Mouse (Mus musculus): ENCODE results near the gene Kcnh7. TPM values are rescaled to one million over a fixed set of nuclear protein-coding genes. Genes with fewer than 3 reads are reported as not detected.
"Not testable (repeated sequence)": the region's sequence is repeated elsewhere in the genome, so short reads cannot be mapped to it uniquely, and the experiment has no call there.

Kcnh7 gene
- polyA plus RNA-seq, 1 experiment = 7.5 TPM

- peak; percentile 96 for DNase-seq (ENCODE audit: low read depth)
- no peak for TF ChIP-seq POLR2A (IDR thresholded peaks at IDR 0.05; ENCODE audit: borderline replicate concordance, extremely low read depth, insufficient read depth, insufficient read length, poor library complexity, severe bottlenecking)
- no peak for TF ChIP-seq CTCF (IDR thresholded peaks at IDR 0.05; ENCODE audit: borderline replicate concordance, extremely low read depth, insufficient read depth, insufficient read length)
Measured at GRCm38 (mm10) chr2:62808813-62809212, 375.3 kb downstream of the Kcnh7 start.

DNA sequence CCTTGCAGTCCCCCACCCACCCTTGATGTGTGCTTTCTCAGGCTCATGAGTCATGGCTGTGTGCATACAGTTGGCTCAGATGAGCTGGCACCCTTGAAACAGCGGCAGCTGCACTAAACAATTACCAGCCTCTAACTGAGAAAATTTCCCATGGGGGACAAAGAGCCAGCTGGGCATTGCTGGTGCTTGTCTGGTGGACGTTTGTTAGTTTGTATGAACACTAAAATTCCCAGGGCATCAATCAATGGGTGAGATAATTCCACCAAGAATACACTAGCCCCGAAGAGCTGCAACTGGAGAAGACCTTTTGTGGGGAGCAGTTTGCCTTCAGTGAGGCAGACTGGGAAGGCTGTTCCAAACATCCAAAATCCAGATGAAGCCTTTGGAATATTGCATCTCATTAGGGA is 376.6 kb downstream of the Kcnh7 start:
- peak; percentile 98 for DNase-seq (ENCODE audit: low read depth)
- TF ChIP-seq CTCF (IDR thresholded peaks at IDR 0.05; ENCODE audit: borderline replicate concordance, extremely low read depth, insufficient read depth, insufficient read length) = no peak
- no peak for TF ChIP-seq POLR2A (IDR thresholded peaks at IDR 0.05; ENCODE audit: borderline replicate concordance, extremely low read depth, insufficient read depth, insufficient read length, poor library complexity, severe bottlenecking)

GRCm38 (mm10) chr2:62806931-62807330 is 377.2 kb downstream of the Kcnh7 start:
- TF ChIP-seq CTCF (IDR thresholded peaks at IDR 0.05; ENCODE audit: borderline replicate concordance, extremely low read depth, insufficient read depth, insufficient read length) = no peak
- peak; percentile 62 for DNase-seq (ENCODE audit: low read depth)

- TF ChIP-seq CTCF (IDR thresholded peaks at IDR 0.05; ENCODE audit: borderline replicate concordance, extremely low read depth, insufficient read depth, insufficient read length) (no peak), POLR2A (IDR thresholded peaks at IDR 0.05; ENCODE audit: borderline replicate concordance, extremely low read depth, insufficient read depth, insufficient read length, poor library complexity, severe bottlenecking) (no peak)
- DNase-seq (ENCODE audit: low read depth) = no peak
Measured at GRCm38 (mm10) chr2:62804030-62804429, 380.1 kb downstream of the Kcnh7 start.

- no peak for DNase-seq (ENCODE audit: low read depth)
- TF ChIP-seq POLR2A (IDR thresholded peaks at IDR 0.05; ENCODE audit: borderline replicate concordance, extremely low read depth, insufficient read depth, insufficient read length, poor library complexity, severe bottlenecking) = no peak
Measured at GRCm38 (mm10) chr2:62784460-62785038, 399.5 kb downstream of the Kcnh7 start.

GRCm38 (mm10) chr2:62746256-62746655 is 437.8 kb downstream of the Kcnh7 start:
- TF ChIP-seq CTCF (IDR thresholded peaks at IDR 0.05; ENCODE audit: borderline replicate concordance, extremely low read depth, insufficient read depth, insufficient read length) (no peak), POLR2A (IDR thresholded peaks at IDR 0.05; ENCODE audit: borderline replicate concordance, extremely low read depth, insufficient read depth, insufficient read length, poor library complexity, severe bottlenecking) (no peak)
- DNase-seq (ENCODE audit: low read depth) = no peak

DNA sequence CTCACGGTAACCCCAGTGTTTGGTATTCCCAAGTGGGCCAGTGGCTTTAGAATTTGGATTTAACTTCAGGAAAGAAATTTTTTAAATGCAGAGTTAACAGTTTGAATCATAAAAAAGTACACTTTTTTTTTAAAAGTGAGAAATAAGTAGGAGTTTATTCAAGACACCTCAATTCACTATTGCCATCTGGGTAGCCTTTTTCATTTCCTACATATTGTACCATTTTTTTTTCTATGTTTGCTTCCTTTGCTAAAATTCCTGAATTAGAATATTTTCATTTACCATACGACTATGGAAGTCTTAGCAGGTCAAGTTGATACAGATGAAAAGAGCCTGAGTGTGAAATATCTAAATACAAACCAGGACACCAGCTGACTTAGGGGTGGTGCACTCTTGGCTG is 441.0 kb downstream of the Kcnh7 start:
- no peak for TF ChIP-seq POLR2A (IDR thresholded peaks at IDR 0.05; ENCODE audit: borderline replicate concordance, extremely low read depth, insufficient read depth, insufficient read length, poor library complexity, severe bottlenecking)
- TF ChIP-seq CTCF (IDR thresholded peaks at IDR 0.05; ENCODE audit: borderline replicate concordance, extremely low read depth, insufficient read depth, insufficient read length) = no peak
- DNase-seq (ENCODE audit: low read depth) = no peak

DNA sequence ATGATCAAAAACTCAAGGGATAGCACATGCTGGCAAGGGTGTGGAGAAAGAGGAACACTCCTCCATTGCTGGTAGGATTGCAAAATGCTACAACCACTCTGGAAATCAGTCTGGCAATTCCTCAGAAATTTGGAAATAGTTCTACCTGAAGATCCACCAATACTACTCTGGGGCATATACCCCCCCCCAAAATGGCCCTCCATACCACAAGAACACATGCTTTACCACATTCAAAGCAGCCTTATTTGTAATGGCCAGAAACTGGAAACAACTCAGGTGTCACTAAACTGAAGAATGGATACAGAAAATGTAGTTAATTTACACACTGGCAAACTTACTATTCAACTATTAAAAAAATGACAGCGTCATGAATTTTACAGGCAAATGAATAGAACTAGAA is 453.4 kb downstream of the Kcnh7 start:
- no peak for DNase-seq (ENCODE audit: low read depth)

GRCm38 (mm10) chr2:62727732-62728131 is 456.4 kb downstream of the Kcnh7 start:
- TF ChIP-seq POLR2A (IDR thresholded peaks at IDR 0.05; ENCODE audit: borderline replicate concordance, extremely low read depth, insufficient read depth, insufficient read length, poor library complexity, severe bottlenecking) = no peak
- no peak for DNase-seq (ENCODE audit: low read depth)

More for the DNA sequence above, 453.4 kb downstream of the Kcnh7 start:
- no peak for TF ChIP-seq POLR2A (IDR thresholded peaks at IDR 0.05; ENCODE audit: borderline replicate concordance, extremely low read depth, insufficient read depth, insufficient read length, poor library complexity, severe bottlenecking)
- TF ChIP-seq CTCF (IDR thresholded peaks at IDR 0.05; ENCODE audit: borderline replicate concordance, extremely low read depth, insufficient read depth, insufficient read length) = no peak

DNA sequence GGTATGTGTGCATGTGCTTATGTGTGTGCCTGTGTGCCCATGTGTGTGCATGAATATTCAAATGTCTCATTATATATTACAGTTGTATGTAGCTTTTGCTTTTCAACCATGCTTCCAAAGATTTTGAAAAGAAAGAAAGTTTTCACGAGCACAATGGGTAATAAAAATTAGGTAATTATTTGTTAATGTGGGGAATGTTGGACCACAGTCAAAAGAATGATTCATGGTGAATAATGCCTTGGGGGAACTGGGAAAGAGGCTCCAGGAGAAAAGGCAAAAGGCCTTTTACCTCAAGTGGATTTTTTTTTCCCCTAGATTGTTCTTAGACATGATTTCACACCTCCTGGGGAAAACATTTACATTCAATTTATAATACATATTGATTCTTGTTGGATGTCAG is 458.1 kb downstream of the Kcnh7 start:
- no peak for TF ChIP-seq POLR2A (IDR thresholded peaks at IDR 0.05; ENCODE audit: borderline replicate concordance, extremely low read depth, insufficient read depth, insufficient read length, poor library complexity, severe bottlenecking)
- TF ChIP-seq CTCF (IDR thresholded peaks at IDR 0.05; ENCODE audit: borderline replicate concordance, extremely low read depth, insufficient read depth, insufficient read length) = no peak
- DNase-seq (ENCODE audit: low read depth) = no peak

DNA sequence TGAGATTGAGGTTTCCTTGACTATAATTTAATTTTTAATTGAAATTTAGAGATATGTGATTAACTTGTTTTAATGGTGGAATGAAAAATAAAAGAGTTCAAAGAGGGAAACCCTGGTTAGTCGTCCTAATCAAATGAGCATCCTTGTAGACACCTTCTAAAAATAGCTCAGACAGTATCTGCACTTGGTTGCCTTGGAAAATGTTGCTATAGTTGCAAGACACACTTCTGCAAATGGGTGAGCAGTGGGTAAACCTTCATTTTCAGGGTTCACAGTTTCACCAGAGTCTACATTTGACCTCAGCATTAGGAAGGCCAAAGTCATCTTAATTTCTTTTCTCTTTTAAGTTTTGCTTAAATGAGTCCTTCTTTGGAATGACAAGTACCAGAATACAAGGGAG is 465.7 kb downstream of the Kcnh7 start:
- TF ChIP-seq POLR2A (IDR thresholded peaks at IDR 0.05; ENCODE audit: borderline replicate concordance, extremely low read depth, insufficient read depth, insufficient read length, poor library complexity, severe bottlenecking) (no peak), CTCF (IDR thresholded peaks at IDR 0.05; ENCODE audit: borderline replicate concordance, extremely low read depth, insufficient read depth, insufficient read length) (no peak)
- peak; percentile 58 for DNase-seq (ENCODE audit: low read depth)

DNA sequence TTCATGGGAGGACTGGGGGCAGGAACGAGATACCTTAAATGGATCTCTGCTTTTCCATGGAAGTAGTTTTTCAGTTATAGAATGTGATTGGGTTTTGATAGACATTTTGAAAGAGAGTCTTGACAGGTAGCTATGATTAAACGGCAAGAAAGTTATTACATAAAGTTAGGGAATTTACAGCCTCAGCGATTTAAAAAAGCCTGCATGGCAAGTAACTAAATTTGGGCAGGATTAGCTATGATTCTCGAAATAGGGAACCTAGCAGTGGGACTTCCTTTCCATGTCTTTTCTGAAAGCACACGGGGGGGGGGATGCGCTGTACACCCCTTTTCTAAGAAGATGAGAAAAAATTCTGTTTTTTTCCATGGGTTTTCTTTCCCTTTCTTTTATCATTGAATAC is 466.8 kb downstream of the Kcnh7 start:
- TF ChIP-seq CTCF (IDR thresholded peaks at IDR 0.05; ENCODE audit: borderline replicate concordance, extremely low read depth, insufficient read depth, insufficient read length) (no peak), POLR2A (IDR thresholded peaks at IDR 0.05; ENCODE audit: borderline replicate concordance, extremely low read depth, insufficient read depth, insufficient read length, poor library complexity, severe bottlenecking) (no peak)
- DNase-seq (ENCODE audit: low read depth) = no peak

GRCm38 (mm10) chr2:62715260-62715659 is 468.8 kb downstream of the Kcnh7 start:
- no peak for TF ChIP-seq CTCF (IDR thresholded peaks at IDR 0.05; ENCODE audit: borderline replicate concordance, extremely low read depth, insufficient read depth, insufficient read length)
- no peak for TF ChIP-seq POLR2A (IDR thresholded peaks at IDR 0.05; ENCODE audit: borderline replicate concordance, extremely low read depth, insufficient read depth, insufficient read length, poor library complexity, severe bottlenecking)
- no peak for DNase-seq (ENCODE audit: low read depth)

DNA sequence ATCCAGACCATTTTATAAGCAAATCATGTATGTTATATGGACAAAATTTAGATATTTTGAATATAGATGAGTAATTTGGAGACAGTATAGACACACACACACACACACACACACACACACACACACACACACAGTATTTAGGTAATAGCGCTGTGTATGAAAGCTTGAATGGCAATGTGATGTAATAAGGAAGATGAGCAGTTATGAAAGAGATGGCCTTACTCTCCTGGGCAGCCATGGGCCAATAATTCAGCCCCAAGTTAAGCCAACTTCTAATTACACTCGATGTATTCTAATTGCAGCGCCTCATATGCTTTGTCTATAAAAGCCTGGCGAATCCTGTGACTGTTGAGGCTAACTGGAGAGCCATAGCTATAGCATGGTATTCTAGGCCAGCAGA is 469.7 kb downstream of the Kcnh7 start:
- not testable (repeated sequence) for DNase-seq (ENCODE audit: low read depth)

Data from brain, embryonic 14.5 days (tissue).